Mouse (Mus musculus) erythroblast, embryonic 14.5 days (primary cell): ENCODE results near the gene Usp12. TPM values are rescaled to one million over a fixed set of nuclear protein-coding genes. Genes with fewer than 3 reads are reported as not detected.

Experiments
- H3K27me3 ChIP-seq: 2 replicates; pipeline ENCODE4 v1.6.1; 2012; ENCODE audit warnings: inconsistent platforms; ENCODE audit not compliant: control insufficient read depth
- H3K36me3 ChIP-seq: 2 replicates; pipeline ENCODE4 v1.6.1; 2012; ENCODE audit warnings: mild to moderate bottlenecking, inconsistent platforms; ENCODE audit not compliant: control insufficient read depth
- H3K4me1 ChIP-seq: 2 replicates; pipeline ENCODE4 v1.6.1; 2012; ENCODE audit warnings: inconsistent platforms; ENCODE audit not compliant: control insufficient read depth
- H3K4me3 ChIP-seq: replicated peaks from 2 replicates; pipeline ENCODE3; 2012; ENCODE audit warnings: moderate library complexity, mild to moderate bottlenecking, inconsistent platforms
- H3K9me3 ChIP-seq: 2 replicates; pipeline ENCODE4 v1.6.1; 2012; ENCODE audit warnings: low read length, inconsistent platforms, mixed read lengths; ENCODE audit not compliant: control insufficient read depth
- GATA1 ChIP-seq: IDR thresholded peaks from 2 replicates; pipeline ENCODE4 v1.6.1; 2012; ENCODE audit warnings: low read length, inconsistent platforms, mixed read lengths
- TAL1 ChIP-seq: IDR thresholded peaks from 3 replicates; pipeline ENCODE4 v1.6.1; 2012; ENCODE audit warnings: low read length, inconsistent platforms, mixed read lengths
- polyA plus RNA-seq: library from polyadenylated mRNA; stranded (reverse); fragments of >175 nt; gene quantifications from 2 replicates; pipeline ENCODE4 v1.2.3, GENCODE M21; 2012

Usp12 gene
- polyA plus RNA-seq, 1 experiment: 0.26 TPM

GRCm38 (mm10) chr5:146812866-146813265, 18.1 kb upstream of the Usp12 start:
- Histone ChIP-seq H3K36me3 (no peaks in the 10 kb centered on the region), H3K27me3 (no peaks in the 10 kb centered on the region), H3K4me1 (no peaks in the 10 kb centered on the region), H3K9me3 (peaks cover 8% of the 10 kb centered on the region; the same call in 1 of the 2 replicates), H3K4me3 (no peak overlapping the region)
- TF ChIP-seq GATA1 (no peak), TAL1 (no peak)

DNA sequence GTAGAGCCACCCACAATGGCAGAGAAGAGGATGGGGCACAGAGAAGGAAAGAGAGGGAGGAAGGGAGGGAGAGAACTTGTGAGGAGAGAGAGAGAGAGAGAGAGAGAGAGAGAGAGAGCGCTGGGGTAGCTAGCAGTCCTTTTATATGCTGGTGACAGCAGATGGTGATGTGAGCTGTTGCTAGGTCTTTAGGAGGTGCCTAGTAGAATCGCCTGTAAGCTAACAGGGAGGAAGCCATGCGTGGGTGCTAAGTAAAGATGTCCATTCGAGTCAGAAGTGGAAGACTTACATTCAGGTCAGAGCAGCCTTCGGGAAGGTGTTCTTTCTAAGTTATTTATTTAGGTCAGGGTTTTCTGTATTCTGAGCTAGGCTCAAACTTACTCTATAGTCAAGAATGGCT, 15.1 kb upstream of the Usp12 start:
- no peaks in the 10 kb centered on the region for H3K27me3 ChIP-seq
- H3K4me3 ChIP-seq: no peak overlapping the region
- peaks cover 6% of the 10 kb centered on the region; the same call in 1 of the 2 replicates for H3K9me3 ChIP-seq
- no peak for TF ChIP-seq TAL1
- no peak for TF ChIP-seq GATA1
- H3K36me3 ChIP-seq: no peaks in the 10 kb centered on the region
- no peaks in the 10 kb centered on the region for H3K4me1 ChIP-seq

- Histone ChIP-seq H3K9me3 (peaks cover 7% of the 10 kb centered on the region), H3K36me3 (no peaks in the 10 kb centered on the region), H3K27me3 (no peaks in the 10 kb centered on the region; the same call in 1 of the 2 replicates), H3K4me1 (no peaks in the 10 kb centered on the region), H3K4me3 (no peak overlapping the region)
- TF ChIP-seq GATA1 (no peak), TAL1 (no peak)
Measured at GRCm38 (mm10) chr5:146806004-146806430, 11.2 kb upstream of the Usp12 start.

- no peaks in the 10 kb centered on the region; the same call in 1 of the 2 replicates for H3K27me3 ChIP-seq
- TF ChIP-seq GATA1: 0 out of 2 replicates have a peak, but pooled peaks have one; percentile 12
- TF ChIP-seq TAL1: no peak
- no peaks in the 10 kb centered on the region for H3K36me3 ChIP-seq
- H3K4me1 ChIP-seq: peaks cover 41% of the 10 kb centered on the region
- no peak overlapping the region for H3K4me3 ChIP-seq
- peaks cover 10% of the 10 kb centered on the region for H3K9me3 ChIP-seq
Measured at GRCm38 (mm10) chr5:146798031-146798430, 3.2 kb upstream of the Usp12 start.

DNA sequence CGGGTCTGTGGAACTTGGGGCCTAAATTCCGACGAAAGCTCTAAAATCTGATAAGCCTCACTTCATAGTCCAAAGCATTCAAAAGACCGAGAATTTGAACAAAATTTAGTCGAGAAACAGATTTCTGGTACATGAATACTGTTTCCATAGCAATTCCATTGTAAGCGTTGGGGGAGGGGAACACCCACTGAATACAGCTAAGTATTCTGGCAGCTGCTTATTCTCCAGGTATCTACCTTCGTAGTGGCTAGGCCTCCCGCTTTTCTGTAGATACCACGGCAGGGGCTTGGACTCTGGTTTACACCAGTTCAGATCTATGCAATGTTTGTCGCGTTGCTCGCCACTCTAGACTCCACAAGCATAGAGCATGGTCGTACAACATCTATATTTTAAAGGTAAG, 922 bp upstream of the Usp12 start:
- Histone ChIP-seq H3K27me3 (no peaks in the 10 kb centered on the region; the same call in 1 of the 2 replicates), H3K9me3 (peaks cover 3% of the 10 kb centered on the region), H3K4me1 (peaks cover 59% of the 10 kb centered on the region), H3K4me3 (no peak overlapping the region), H3K36me3 (no peaks in the 10 kb centered on the region)
- no peak for TF ChIP-seq GATA1
- TF ChIP-seq TAL1: no peak

DNA sequence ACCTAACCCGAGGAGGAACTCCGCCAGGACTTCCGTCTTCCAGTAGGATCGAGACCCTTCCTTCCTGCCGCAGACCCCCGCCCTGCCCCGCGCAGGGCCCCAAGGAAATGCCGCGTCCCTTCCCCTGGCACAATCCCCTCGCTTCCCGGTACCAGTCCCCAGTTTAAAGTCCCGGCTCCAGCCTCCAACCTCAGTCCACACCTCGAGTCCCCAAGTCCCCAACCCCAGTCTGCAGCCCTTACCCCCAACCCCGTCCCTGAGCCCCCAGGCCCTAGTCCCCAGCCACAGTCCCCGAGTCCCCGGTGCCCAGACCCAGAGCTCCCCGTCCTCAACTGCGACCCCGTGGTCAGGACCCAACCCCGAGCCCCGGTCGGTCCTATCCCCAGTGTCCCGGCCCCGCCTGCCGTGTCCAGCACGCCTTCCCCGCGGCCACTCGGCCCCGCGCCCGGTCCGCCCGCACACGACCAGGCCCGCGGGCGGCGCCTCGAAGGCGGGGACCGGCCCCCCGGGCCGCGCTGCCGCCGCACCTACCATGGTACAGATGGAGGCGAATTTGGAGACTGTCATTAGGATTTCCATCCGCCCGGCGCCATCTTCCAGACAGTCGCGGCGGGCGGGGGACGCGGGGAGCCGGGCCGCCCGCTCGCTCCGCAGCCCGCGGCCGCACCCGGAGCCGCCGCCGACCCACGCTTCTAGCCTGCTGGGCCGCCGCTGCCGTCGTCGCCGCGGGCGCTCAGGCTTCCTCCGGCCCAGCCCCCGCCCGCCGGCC, 538 bp downstream of the Usp12 start:
- TF ChIP-seq TAL1: no peak
- TF ChIP-seq GATA1: no peak
- peaks cover 67% of the 10 kb centered on the region for H3K4me1 ChIP-seq
- peak overlapping the region; percentile 85 for H3K4me3 ChIP-seq
- no peaks in the 10 kb centered on the region for H3K36me3 ChIP-seq
- H3K9me3 ChIP-seq: peaks cover 3% of the 10 kb centered on the region
- no peaks in the 10 kb centered on the region; the same call in 1 of the 2 replicates for H3K27me3 ChIP-seq

- TF ChIP-seq GATA1 (no peak), TAL1 (no peak)
- H3K27me3 ChIP-seq: no peaks in the 10 kb centered on the region; the same call in 1 of the 2 replicates
- peak overlapping the region; percentile 85 for H3K4me3 ChIP-seq
- H3K36me3 ChIP-seq: no peaks in the 10 kb centered on the region
- H3K9me3 ChIP-seq: peaks cover 3% of the 10 kb centered on the region
- H3K4me1 ChIP-seq: peaks cover 69% of the 10 kb centered on the region
Measured at GRCm38 (mm10) chr5:146793630-146794083, 1.1 kb downstream of the Usp12 start.

GRCm38 (mm10) chr5:146792140-146792791, 2.5 kb downstream of the Usp12 start:
- H3K27me3 ChIP-seq: no peaks in the 10 kb centered on the region; the same call in 1 of the 2 replicates
- H3K36me3 ChIP-seq: no peaks in the 10 kb centered on the region
- peaks cover 64% of the 10 kb centered on the region for H3K4me1 ChIP-seq
- H3K4me3 ChIP-seq: peak overlapping the region; percentile 7
- peaks cover 3% of the 10 kb centered on the region for H3K9me3 ChIP-seq
- TF ChIP-seq GATA1 (no peak), TAL1 (no peak)

GRCm38 (mm10) chr5:146790944-146791343, 3.9 kb downstream of the Usp12 start:
- Histone ChIP-seq H3K4me3 (no peak overlapping the region), H3K36me3 (no peaks in the 10 kb centered on the region), H3K27me3 (no peaks in the 10 kb centered on the region; the same call in 1 of the 2 replicates), H3K9me3 (peaks cover 3% of the 10 kb centered on the region), H3K4me1 (peaks cover 55% of the 10 kb centered on the region)
- TF ChIP-seq TAL1 (no peak), GATA1 (no peak)
